ENCODE assay signal across 20 mouse cellular contexts in genomic region chr2:6762381-6762780, GRCm38 (mm10).
DNase-seq lines count a peak whose midpoint lies in the region; ATAC-seq and TF ChIP-seq lines count a peak whose summit lies in the region.
"Had no signal": no experiment of that assay in that cellular context is flagged by ENCODE, and none has a peak within 500 bp of the region (broad histone marks: within the 10 kb centered on the region; RNA-seq: fewer than 3 reads in every experiment).

No protein-coding gene starts in this region.

- H3K9me3 ChIP-seq in heart, embryonic 13.5 days = no peaks in the 10 kb centered on the region
- no peaks in the 10 kb centered on the region for H3K9me3 ChIP-seq in hindbrain, postnatal 0 days (ENCODE audit: low read length)
- H3K9me3 ChIP-seq: embryonic facial prominence, embryonic 13.5 days; liver, embryonic 12.5 days; lung, embryonic 15.5 days had no signal

- peaks cover 9% of the 10 kb centered on the region for H3K4me1 ChIP-seq in heart, embryonic 13.5 days
- no peaks in the 10 kb centered on the region for H3K4me1 ChIP-seq in lung, adult 2 months (ENCODE audit: control insufficient read depth, insufficient read depth, low read length)
- H3K4me1 ChIP-seq in hindbrain, postnatal 0 days (ENCODE audit: insufficient read depth, low read length) = no peaks in the 10 kb centered on the region
- H3K4me1 ChIP-seq: embryonic facial prominence, embryonic 13.5 days; liver, embryonic 12.5 days; lung, embryonic 15.5 days had no signal

- ATAC-seq in heart, embryonic 13.5 days (ENCODE audit: extremely low read depth, insufficient number of reproducible peaks, low FRiP score, low TSS enrichment) = no peak
- ATAC-seq in megakaryocyte progenitor cell, adult 5-6 weeks (replicated peaks; ENCODE audit: poor library complexity) = peak; percentile 84
- no peak for ATAC-seq in hindbrain, postnatal 0 days
- ATAC-seq: forebrain, embryonic 16.5 days; hindbrain, embryonic 16.5 days; intestine, postnatal 0 days; liver, embryonic 12.5 days; midbrain, embryonic 16.5 days had no signal

- no peaks in the 10 kb centered on the region for H3K27me3 ChIP-seq in heart, embryonic 13.5 days (replicated peaks)
- no peaks in the 10 kb centered on the region for H3K27me3 ChIP-seq in hindbrain, postnatal 0 days (ENCODE audit: insufficient read depth, low read length)
- H3K27me3 ChIP-seq: embryonic facial prominence, embryonic 13.5 days; heart, embryonic 12.5 days; liver, embryonic 12.5 days; lung, embryonic 15.5 days had no signal

- no peak overlapping the region for H3K9ac ChIP-seq in heart, embryonic 13.5 days
- no peak overlapping the region for H3K9ac ChIP-seq in hindbrain, postnatal 0 days (replicated peaks; ENCODE audit: low read length)
- H3K9ac ChIP-seq: embryonic facial prominence, embryonic 13.5 days; heart, embryonic 12.5 days; liver, embryonic 12.5 days; lung, embryonic 15.5 days had no signal

- no peak overlapping the region for H3K4me2 ChIP-seq in heart, embryonic 13.5 days
- no peak overlapping the region for H3K4me2 ChIP-seq in hindbrain, postnatal 0 days (ENCODE audit: low read depth, low read length)
- H3K4me2 ChIP-seq: embryonic facial prominence, embryonic 13.5 days; heart, embryonic 12.5 days; liver, embryonic 12.5 days; lung, embryonic 15.5 days had no signal

- no peak for TF ChIP-seq CTCF in lung, adult 2 months (IDR thresholded peaks at IDR 0.05; ENCODE audit: insufficient read depth, low read length)
- no peak for TF ChIP-seq CTCF in hindbrain, postnatal 0 days (IDR thresholded peaks at IDR 0.05; ENCODE audit: low read depth)

- no peak for DNase-seq in heart, postnatal 14 days
- DNase-seq in lung, postnatal 14 days = peak; percentile 2
- DNase-seq in lung, adult 2 months = no peak
- DNase-seq in Muller cell, postnatal 12 days (ENCODE audit: inconsistent ontology term) = peak; percentile 29
- DNase-seq in layer of hippocampus, adult 18-20 months (ENCODE audit: low spot score in 2 of 2) = no peak
- no peak for DNase-seq in hindbrain, postnatal 0 days (ENCODE audit: low spot score)
- DNase-seq: adrenal gland, postnatal 36 days; cerebellum, adult 9-11 months; layer of hippocampus, adult 9-11 months had no signal

- intact Hi-C loops in heart, postnatal 14 days (cut with DNase I) = no loop called here

- TF ChIP-seq POLR2A in lung, adult 2 months (IDR thresholded peaks at IDR 0.05; ENCODE audit: borderline replicate concordance, extremely low read depth, low read depth, low read length) = no peak

- 0 out of 2 replicates have a peak overlapping the region, but pooled peaks have one; percentile 37 for H3K27ac ChIP-seq in heart, embryonic 13.5 days (replicated peaks)
- no peak overlapping the region for H3K27ac ChIP-seq in hindbrain, postnatal 0 days
- H3K27ac ChIP-seq: embryonic facial prominence, embryonic 13.5 days; liver, embryonic 12.5 days; lung, embryonic 15.5 days; macrophage had no signal

- WGBS in heart, embryonic 13.5 days = 8% methylated on average over 2 of the region's 2 CpGs
- 39% methylated on average over 2 of the region's 2 CpGs for WGBS in lung, adult 2 months
- 34% methylated on average over 2 of the region's 2 CpGs for WGBS in hindbrain, postnatal 0 days

- no peak overlapping the region for H3K4me3 ChIP-seq in heart, embryonic 13.5 days
- H3K4me3 ChIP-seq in lung, adult 2 months (replicated peaks; ENCODE audit: extremely low read depth, low read depth, low read length) = no peak overlapping the region
- no peak overlapping the region for H3K4me3 ChIP-seq in hindbrain, postnatal 0 days (ENCODE audit: low read length)
- H3K4me3 ChIP-seq: embryonic facial prominence, embryonic 13.5 days; heart, embryonic 12.5 days; liver, embryonic 12.5 days; lung, embryonic 15.5 days had no signal

- 0 out of 2 replicates have a peak, but pooled peaks cover 4% of the 10 kb centered on the region for H3K36me3 ChIP-seq in heart, embryonic 13.5 days
- H3K36me3 ChIP-seq in hindbrain, postnatal 0 days (ENCODE audit: insufficient read depth, low read length) = no peaks in the 10 kb centered on the region
- H3K36me3 ChIP-seq: embryonic facial prominence, embryonic 13.5 days; heart, embryonic 12.5 days; liver, embryonic 12.5 days; lung, embryonic 15.5 days had no signal

Comparison
In these comparisons a context has a peak if more than half of its experiments do, and no peak if none do; other contexts are left out.
1. DNase-seq: peak in lung, postnatal 14 days (single experiment) and Muller cell, postnatal 12 days (single experiment); none in heart, postnatal 14 days (0 of 2), lung, adult 2 months (single experiment), layer of hippocampus, adult 18-20 months (0 of 2) and hindbrain, postnatal 0 days (single experiment).